10 mouse cellular contexts compared by ENCODE assay signal in genomic region chr2:164436961-164437360, GRCm38 (mm10). TPM values are rescaled to one million over a fixed set of nuclear protein-coding genes. Genes with fewer than 3 reads are reported as not detected.
A peak's percentile ranks its signal among the peaks of the same experiment; 100 is the strongest.
DNase-seq lines count a peak whose midpoint lies in the region; ATAC-seq and TF ChIP-seq lines count a peak whose summit lies in the region.
"Had no signal": no experiment of that assay in that cellular context is flagged by ENCODE, and none has a peak within 500 bp of the region (broad histone marks: within the 10 kb centered on the region; RNA-seq: fewer than 3 reads in every experiment).

No protein-coding gene starts in this region.

- H3K4me3 ChIP-seq in lung, embryonic 14.5 days (ENCODE audit: low read depth, low read length), result no peak overlapping the region
- H3K4me3 ChIP-seq in lung, adult 2 months (replicated peaks; ENCODE audit: extremely low read depth, low read depth, low read length), result no peak overlapping the region
- H3K4me3 ChIP-seq in heart, embryonic 13.5 days, result no peak overlapping the region
- H3K4me3 ChIP-seq in stomach, embryonic 15.5 days (replicated peaks), result no peak overlapping the region
- H3K4me3 ChIP-seq: forebrain, embryonic 13.5 days had no signal

- 0 out of 2 replicates have a peak overlapping the region, but pooled peaks have one; percentile 10 for H3K4me2 ChIP-seq in lung, embryonic 14.5 days
- 0 out of 2 replicates have a peak overlapping the region, but pooled peaks have one; percentile 3 for H3K4me2 ChIP-seq in heart, embryonic 13.5 days
- peak overlapping the region; percentile 73 for H3K4me2 ChIP-seq in stomach, embryonic 15.5 days
- H3K4me2 ChIP-seq: forebrain, embryonic 13.5 days had no signal

- no peak for TF ChIP-seq CTCF in lung, embryonic 14.5 days (IDR thresholded peaks at IDR 0.05; ENCODE audit: low read depth)
- TF ChIP-seq CTCF in lung, adult 2 months (IDR thresholded peaks at IDR 0.05; ENCODE audit: insufficient read depth, low read length), result no peak

- no peaks in the 10 kb centered on the region for H3K9me3 ChIP-seq in lung, embryonic 14.5 days (ENCODE audit: low read depth, low read length)
- no peaks in the 10 kb centered on the region for H3K9me3 ChIP-seq in heart, embryonic 13.5 days
- no peaks in the 10 kb centered on the region for H3K9me3 ChIP-seq in stomach, embryonic 15.5 days
- H3K9me3 ChIP-seq: forebrain, embryonic 13.5 days had no signal

- no peaks in the 10 kb centered on the region for H3K27me3 ChIP-seq in lung, embryonic 14.5 days (ENCODE audit: insufficient read depth, low read length)
- peaks cover 7% of the 10 kb centered on the region; the same call in 1 of the 2 replicates for H3K27me3 ChIP-seq in heart, embryonic 13.5 days (replicated peaks)
- H3K27me3 ChIP-seq in stomach, embryonic 15.5 days (replicated peaks), result no peaks in the 10 kb centered on the region

- TF ChIP-seq POLR2A in lung, adult 2 months (IDR thresholded peaks at IDR 0.05; ENCODE audit: borderline replicate concordance, extremely low read depth, low read depth, low read length), result no peak

- H3K4me1 ChIP-seq in lung, embryonic 14.5 days (ENCODE audit: insufficient read depth), result peaks cover 55% of the 10 kb centered on the region
- H3K4me1 ChIP-seq in lung, adult 2 months (ENCODE audit: control insufficient read depth, insufficient read depth, low read length), result peaks cover 16% of the 10 kb centered on the region
- peaks cover 95% of the 10 kb centered on the region for H3K4me1 ChIP-seq in heart, embryonic 13.5 days
- H3K4me1 ChIP-seq in stomach, embryonic 15.5 days, result peaks cover 64% of the 10 kb centered on the region

- whole genome bisulfite sequencing in lung, embryonic 14.5 days, result 54% methylated on average over 3 of the region's 3 CpGs
- 51% methylated on average over 3 of the region's 3 CpGs for WGBS in lung, adult 2 months
- WGBS in heart, embryonic 13.5 days, result 47% methylated on average over 3 of the region's 3 CpGs
- WGBS in stomach, embryonic 15.5 days, result 44% methylated on average over 3 of the region's 3 CpGs

- no peak for DNase-seq in lung, embryonic 14.5 days
- DNase-seq in lung, adult 2 months, result no peak
- peak; percentile 57 to 69 for DNase-seq in kidney, postnatal 4 days
- no peak for DNase-seq in ovary, postnatal 10 days (ENCODE audit: low spot score)
- no peak for DNase-seq in frontal cortex, postnatal 10 days (ENCODE audit: low spot score in 2 of 2)

- no peak for ATAC-seq in lung, embryonic 14.5 days (ENCODE audit: insufficient read depth)
- ATAC-seq in heart, embryonic 13.5 days (ENCODE audit: extremely low read depth, insufficient number of reproducible peaks, low FRiP score, low TSS enrichment), result no peak
- peak; percentile 57 for ATAC-seq in stomach, embryonic 15.5 days (ENCODE audit: insufficient read depth, low FRiP score, low read depth)
- ATAC-seq in erythroid progenitor cell, adult 5-6 weeks (replicated peaks; ENCODE audit: low FRiP score, poor library complexity, severe bottlenecking), result no peak
- ATAC-seq: forebrain, embryonic 13.5 days had no signal

- H3K9ac ChIP-seq in lung, embryonic 14.5 days, result no peak overlapping the region
- peak overlapping the region; percentile 63; the same call in 1 of the 2 replicates for H3K9ac ChIP-seq in heart, embryonic 13.5 days
- no peak overlapping the region for H3K9ac ChIP-seq in stomach, embryonic 15.5 days
- H3K9ac ChIP-seq: forebrain, embryonic 13.5 days had no signal

- peak overlapping the region; percentile 4; the same call in 1 of the 2 replicates for H3K27ac ChIP-seq in lung, embryonic 14.5 days (ENCODE audit: low read depth)
- peak overlapping the region; percentile 63 for H3K27ac ChIP-seq in heart, embryonic 13.5 days (replicated peaks)
- H3K27ac ChIP-seq in stomach, embryonic 15.5 days, result peak overlapping the region; percentile 87
- H3K27ac ChIP-seq: forebrain, embryonic 13.5 days had no signal

- H3K36me3 ChIP-seq in lung, embryonic 14.5 days (ENCODE audit: insufficient read depth), result no peaks in the 10 kb centered on the region
- H3K36me3 ChIP-seq in heart, embryonic 13.5 days, result no peaks in the 10 kb centered on the region
- no peaks in the 10 kb centered on the region for H3K36me3 ChIP-seq in stomach, embryonic 15.5 days

RNA-seq across cellular contexts. Expression of gene Sdc4, which starts 6.7 kb away (rescaled TPM):
- 101 and 103 TPM in 2 replicates for polyA plus RNA-seq in lung, embryonic 14.5 days (2014; fragmentation: Nextera tagmentation; extraction: Ambion mirVana)
- polyA plus RNA-seq in lung, adult 2 months (2012; rRNA removed), result 75.1 and 91.1 TPM in 2 replicates
- 36.6 and 46.5 TPM in 2 replicates for polyA plus RNA-seq in heart, embryonic 13.5 days (2015; fragmentation: Nextera tagmentation; extraction: Ambion mirVana)
- 132 and 135 TPM in 2 replicates for polyA plus RNA-seq in stomach, embryonic 15.5 days (2015; fragmentation: Nextera tagmentation; extraction: Ambion mirVana)
- total RNA-seq in erythroid progenitor cell, adult 5-6 weeks (2015; ENCODE audit: low replicate concordance), result 2.5 and 7.2 TPM in 2 replicates
- 5.7 and 7.2 TPM in 2 replicates for total RNA-seq in erythroid progenitor cell, adult 5-6 weeks (2017; ENCODE audit: low replicate concordance)

RNA-seq across cellular contexts. Expression of gene Sys1, which starts 19.8 kb away (rescaled TPM):
- polyA plus RNA-seq in lung, embryonic 14.5 days (2014; fragmentation: Nextera tagmentation; extraction: Ambion mirVana), result 65.6 and 68.7 TPM in 2 replicates
- 89.8 and 133 TPM in 2 replicates for polyA plus RNA-seq in lung, adult 2 months (2012; rRNA removed)
- 37.2 and 43.0 TPM in 2 replicates for polyA plus RNA-seq in heart, embryonic 13.5 days (2015; fragmentation: Nextera tagmentation; extraction: Ambion mirVana)
- polyA plus RNA-seq in stomach, embryonic 15.5 days (2015; fragmentation: Nextera tagmentation; extraction: Ambion mirVana), result 60.6 and 61.8 TPM in 2 replicates
- total RNA-seq in erythroid progenitor cell, adult 5-6 weeks (2015; ENCODE audit: low replicate concordance), result 8.8 and 10.8 TPM in 2 replicates
- total RNA-seq in erythroid progenitor cell, adult 5-6 weeks (2017; ENCODE audit: low replicate concordance), result 3.1 and 5.3 TPM in 2 replicates

RNA-seq across cellular contexts. Expression of gene Gm20458, which starts 23.8 kb away (rescaled TPM):
- 14.4 and 14.9 TPM in 2 replicates for polyA plus RNA-seq in lung, embryonic 14.5 days (2014; fragmentation: Nextera tagmentation; extraction: Ambion mirVana)
- polyA plus RNA-seq in lung, adult 2 months (2012; rRNA removed), result 47.7 and 52.2 TPM in 2 replicates
- 8.7 and 11.7 TPM in 2 replicates for polyA plus RNA-seq in heart, embryonic 13.5 days (2015; fragmentation: Nextera tagmentation; extraction: Ambion mirVana)
- 17.9 and 18.1 TPM in 2 replicates for polyA plus RNA-seq in stomach, embryonic 15.5 days (2015; fragmentation: Nextera tagmentation; extraction: Ambion mirVana)
- total RNA-seq in erythroid progenitor cell, adult 5-6 weeks (2015; ENCODE audit: low replicate concordance), result not detected in 2 replicates
- total RNA-seq in erythroid progenitor cell, adult 5-6 weeks (2017; ENCODE audit: low replicate concordance), result not detected in 2 replicates

RNA-seq across cellular contexts. Expression of gene Matn4, which starts 32.0 kb away (rescaled TPM):
- 5.5 and 6.7 TPM in 2 replicates for polyA plus RNA-seq in lung, embryonic 14.5 days (2014; fragmentation: Nextera tagmentation; extraction: Ambion mirVana)
- polyA plus RNA-seq in lung, adult 2 months (2012; rRNA removed), result 78.0 and 80.1 TPM in 2 replicates
- polyA plus RNA-seq in heart, embryonic 13.5 days (2015; fragmentation: Nextera tagmentation; extraction: Ambion mirVana), result 5.2 and 7.7 TPM in 2 replicates
- polyA plus RNA-seq in stomach, embryonic 15.5 days (2015; fragmentation: Nextera tagmentation; extraction: Ambion mirVana), result 12.4 and 14.7 TPM in 2 replicates
- total RNA-seq in erythroid progenitor cell, adult 5-6 weeks (2015; ENCODE audit: low replicate concordance), result not detected in 2 replicates
- total RNA-seq in erythroid progenitor cell, adult 5-6 weeks (2017; ENCODE audit: low replicate concordance), result not detected in 2 replicates

RNA-seq across cellular contexts. Expression of gene Rbpjl, which starts 34.0 kb away (rescaled TPM):
- 4.9 and 5.1 TPM in 2 replicates for polyA plus RNA-seq in lung, embryonic 14.5 days (2014; fragmentation: Nextera tagmentation; extraction: Ambion mirVana)
- 86.8 and 101 TPM in 2 replicates for polyA plus RNA-seq in lung, adult 2 months (2012; rRNA removed)
- polyA plus RNA-seq in heart, embryonic 13.5 days (2015; fragmentation: Nextera tagmentation; extraction: Ambion mirVana), result 0.21 and 0.23 TPM in 2 replicates
- polyA plus RNA-seq in stomach, embryonic 15.5 days (2015; fragmentation: Nextera tagmentation; extraction: Ambion mirVana), result 49.2 and 72.3 TPM in 2 replicates
- not detected in 2 replicates for total RNA-seq in erythroid progenitor cell, adult 5-6 weeks (2015; ENCODE audit: low replicate concordance)
- total RNA-seq in erythroid progenitor cell, adult 5-6 weeks (2017; ENCODE audit: low replicate concordance), result not detected in 2 replicates
- polyA plus RNA-seq: forebrain, embryonic 13.5 days; neural tube, embryonic 11.5 days had no signal

Comparison
In these comparisons a context has a peak if more than half of its experiments do, and no peak if none do; other contexts are left out.
1. DNase-seq: peak in kidney, postnatal 4 days (2 of 2); none in lung, embryonic 14.5 days (single experiment), lung, adult 2 months (single experiment), ovary, postnatal 10 days (single experiment) and frontal cortex, postnatal 10 days (0 of 2).
2. H3K27ac ChIP-seq: peak in every context shown above with its lines; median percentile 87 in stomach, embryonic 15.5 days; 63 in heart, embryonic 13.5 days; 4 in lung, embryonic 14.5 days.
3. H3K4me2 ChIP-seq: peak in every context shown above with its lines; median percentile 73 in stomach, embryonic 15.5 days; 10 in lung, embryonic 14.5 days; 3 in heart, embryonic 13.5 days.